In genomic region chr8:4256911-4257310, GRCm38 (mm10) we compare ENCODE assay signal across 9 mouse cellular contexts. TPM values are rescaled to one million over a fixed set of nuclear protein-coding genes. Genes with fewer than 3 reads are reported as not detected.
DNase-seq lines count a peak whose midpoint lies in the region; ATAC-seq lines count a peak whose summit lies in the region.
"Had no signal": no experiment of that assay in that cellular context is flagged by ENCODE, and none has a peak within 500 bp of the region (broad histone marks: within the 10 kb centered on the region; RNA-seq: fewer than 3 reads in every experiment).

No protein-coding gene starts in this region.

- 72% methylated on average over 4 of the region's 4 CpGs for WGBS in kidney, embryonic 14.5 days
- WGBS in hindbrain, embryonic 11.5 days = 76% methylated on average over 4 of the region's 4 CpGs
- WGBS in limb, embryonic 12.5 days = 60% methylated on average over 4 of the region's 4 CpGs
- 64% methylated on average over 4 of the region's 4 CpGs for WGBS in stomach, embryonic 14.5 days
- WGBS in heart, embryonic 11.5 days (ENCODE audit: insufficient replicate concordance) = 63% methylated on average over 4 of the region's 4 CpGs

- H3K36me3 ChIP-seq in kidney, embryonic 14.5 days (ENCODE audit: control insufficient read depth, insufficient read depth, low read length) = peaks cover 51% of the 10 kb centered on the region
- H3K36me3 ChIP-seq in hindbrain, embryonic 11.5 days (ENCODE audit: control insufficient read depth, insufficient read depth, low read length) = peaks cover 8% of the 10 kb centered on the region; the same call in 1 of the 2 replicates
- peaks cover 59% of the 10 kb centered on the region for H3K36me3 ChIP-seq in limb, embryonic 12.5 days
- peaks cover 38% of the 10 kb centered on the region for H3K36me3 ChIP-seq in stomach, embryonic 14.5 days (ENCODE audit: control insufficient read depth, insufficient read depth, low read length)
- peaks cover 9% of the 10 kb centered on the region; the same call in 1 of the 2 replicates for H3K36me3 ChIP-seq in heart, embryonic 11.5 days (ENCODE audit: control insufficient read depth, insufficient read depth, low read length)

- no peak overlapping the region for H3K27ac ChIP-seq in kidney, embryonic 14.5 days (ENCODE audit: low read depth, low read length)
- H3K27ac ChIP-seq in hindbrain, embryonic 11.5 days (ENCODE audit: low read depth, low read length) = no peak overlapping the region
- 0 out of 2 replicates have a peak overlapping the region, but pooled peaks have one; percentile 23 for H3K27ac ChIP-seq in limb, embryonic 12.5 days
- peak overlapping the region; percentile 72; the same call in 1 of the 2 replicates for H3K27ac ChIP-seq in stomach, embryonic 14.5 days (ENCODE audit: low read length)
- H3K27ac ChIP-seq in heart, embryonic 11.5 days (ENCODE audit: low read depth, low read length) = no peak overlapping the region
- H3K27ac ChIP-seq: kidney, postnatal 0 days had no signal

- H3K4me1 ChIP-seq in kidney, embryonic 14.5 days (ENCODE audit: control insufficient read depth, insufficient read depth, low read length) = peaks cover 25% of the 10 kb centered on the region
- H3K4me1 ChIP-seq in hindbrain, embryonic 11.5 days (replicated peaks; ENCODE audit: control insufficient read depth, insufficient read depth, low read length) = peaks cover 16% of the 10 kb centered on the region
- H3K4me1 ChIP-seq in limb, embryonic 12.5 days (replicated peaks) = peaks cover 42% of the 10 kb centered on the region
- H3K4me1 ChIP-seq in stomach, embryonic 14.5 days (ENCODE audit: control insufficient read depth, insufficient read depth, low read length) = peaks cover 24% of the 10 kb centered on the region; the same call in 1 of the 2 replicates
- peaks cover 18% of the 10 kb centered on the region for H3K4me1 ChIP-seq in heart, embryonic 11.5 days (ENCODE audit: control insufficient read depth, insufficient read depth, low read length)

- no peak for ATAC-seq in kidney, embryonic 14.5 days (ENCODE audit: low FRiP score, low TSS enrichment)
- no peak for ATAC-seq in hindbrain, embryonic 11.5 days (ENCODE audit: low FRiP score)
- ATAC-seq in limb, embryonic 12.5 days (ENCODE audit: insufficient number of reproducible peaks, insufficient read depth, low FRiP score, low TSS enrichment, low read depth) = no peak
- ATAC-seq in stomach, embryonic 14.5 days (ENCODE audit: insufficient number of reproducible peaks, insufficient read depth, low FRiP score, low read depth) = no peak
- no peak for ATAC-seq in heart, embryonic 11.5 days (replicated peaks; ENCODE audit: insufficient number of reproducible peaks, low FRiP score, low TSS enrichment)

- no peaks in the 10 kb centered on the region for H3K27me3 ChIP-seq in kidney, embryonic 14.5 days (ENCODE audit: control insufficient read depth, insufficient read depth, low read length)
- H3K27me3 ChIP-seq in hindbrain, embryonic 11.5 days (ENCODE audit: control insufficient read depth, insufficient read depth, low read length) = no peaks in the 10 kb centered on the region
- no peaks in the 10 kb centered on the region for H3K27me3 ChIP-seq in limb, embryonic 12.5 days
- H3K27me3 ChIP-seq in stomach, embryonic 14.5 days (ENCODE audit: control insufficient read depth, insufficient read depth, low read length) = no peaks in the 10 kb centered on the region
- H3K27me3 ChIP-seq in heart, embryonic 11.5 days (ENCODE audit: control insufficient read depth, insufficient read depth, low read length) = no peaks in the 10 kb centered on the region

- H3K9me3 ChIP-seq in kidney, embryonic 14.5 days (ENCODE audit: control insufficient read depth, low read length) = no peaks in the 10 kb centered on the region
- H3K9me3 ChIP-seq in hindbrain, embryonic 11.5 days (ENCODE audit: control insufficient read depth, low read length) = no peaks in the 10 kb centered on the region
- no peaks in the 10 kb centered on the region for H3K9me3 ChIP-seq in limb, embryonic 12.5 days
- H3K9me3 ChIP-seq in stomach, embryonic 14.5 days (ENCODE audit: control insufficient read depth, low read depth, low read length) = no peaks in the 10 kb centered on the region
- no peaks in the 10 kb centered on the region for H3K9me3 ChIP-seq in heart, embryonic 11.5 days (replicated peaks; ENCODE audit: control insufficient read depth, low read length)

- no peak overlapping the region for H3K9ac ChIP-seq in kidney, embryonic 14.5 days (ENCODE audit: low read depth, low read length)
- H3K9ac ChIP-seq in hindbrain, embryonic 11.5 days (ENCODE audit: low read depth, low read length) = no peak overlapping the region
- 0 out of 2 replicates have a peak overlapping the region, but pooled peaks have one; percentile 83 for H3K9ac ChIP-seq in limb, embryonic 12.5 days (replicated peaks)
- no peak overlapping the region for H3K9ac ChIP-seq in stomach, embryonic 14.5 days (replicated peaks; ENCODE audit: low read depth, low read length)
- H3K9ac ChIP-seq in heart, embryonic 11.5 days (ENCODE audit: low read depth, low read length) = no peak overlapping the region

- H3K4me3 ChIP-seq in kidney, embryonic 14.5 days (ENCODE audit: low read length) = no peak overlapping the region
- H3K4me3 ChIP-seq in hindbrain, embryonic 11.5 days (ENCODE audit: low read depth, low read length) = no peak overlapping the region
- no peak overlapping the region for H3K4me3 ChIP-seq in limb, embryonic 12.5 days (replicated peaks)
- no peak overlapping the region for H3K4me3 ChIP-seq in stomach, embryonic 14.5 days (ENCODE audit: low read depth, low read length)
- H3K4me3 ChIP-seq in heart, embryonic 11.5 days (ENCODE audit: low read depth, low read length) = no peak overlapping the region

- no peak for DNase-seq in kidney, adult 18-20 months
- DNase-seq in hindbrain, embryonic 11.5 days (ENCODE audit: low spot score) = no peak
- DNase-seq in adrenal gland, postnatal 36 days = no peak
- DNase-seq in adrenal gland, postnatal 10 days = no peak

- H3K4me2 ChIP-seq in kidney, embryonic 14.5 days (replicated peaks; ENCODE audit: low read depth, low read length) = 0 out of 2 replicates have a peak overlapping the region, but pooled peaks have one; percentile 15
- H3K4me2 ChIP-seq in hindbrain, embryonic 11.5 days (replicated peaks; ENCODE audit: low read depth, low read length) = peak overlapping the region; percentile 80
- no peak overlapping the region; the same call in 1 of the 2 replicates for H3K4me2 ChIP-seq in limb, embryonic 12.5 days
- H3K4me2 ChIP-seq in stomach, embryonic 14.5 days (replicated peaks; ENCODE audit: low read depth, low read length) = peak overlapping the region; percentile 76; the same call in 1 of the 2 replicates
- no peak overlapping the region for H3K4me2 ChIP-seq in heart, embryonic 11.5 days

RNA-seq across cellular contexts. Expression of gene Ctxn1, which starts 2.2 kb away (rescaled TPM):
- polyA plus RNA-seq in kidney, embryonic 14.5 days (2014; fragmentation: Nextera tagmentation; extraction: Ambion mirVana) = 86.1 and 93.1 TPM in 2 replicates
- polyA plus RNA-seq in hindbrain, embryonic 11.5 days (2014; fragmentation: Nextera tagmentation; extraction: Ambion mirVana) = 123 and 136 TPM in 2 replicates
- polyA plus RNA-seq in limb, embryonic 12.5 days (2016; fragmentation: Nextera tagmentation; extraction: Ambion mirVana) = 111 TPM in 2 replicates
- 82.9 and 87.4 TPM in 2 replicates for polyA plus RNA-seq in stomach, embryonic 14.5 days (2014; fragmentation: Nextera tagmentation; extraction: Ambion mirVana)
- total RNA-seq in adrenal gland, postnatal 36 days (2021) = 1 to 10 TPM; 5.5 to 7.3 TPM
- 10 to 100 TPM; 11.0 to 14.7 TPM for total RNA-seq in adrenal gland, postnatal 10 days (2021)
- 33.0 and 33.5 TPM in 2 replicates for polyA plus RNA-seq in heart, embryonic 11.5 days (2014; fragmentation: Nextera tagmentation; extraction: Ambion mirVana)

RNA-seq across cellular contexts. Expression of gene Snapc2, which starts 4.0 kb away (rescaled TPM):
- polyA plus RNA-seq in kidney, embryonic 14.5 days (2014; fragmentation: Nextera tagmentation; extraction: Ambion mirVana) = 61.9 and 63.6 TPM in 2 replicates
- 58.8 and 61.1 TPM in 2 replicates for polyA plus RNA-seq in hindbrain, embryonic 11.5 days (2014; fragmentation: Nextera tagmentation; extraction: Ambion mirVana)
- 61.6 and 70.8 TPM in 2 replicates for polyA plus RNA-seq in limb, embryonic 12.5 days (2016; fragmentation: Nextera tagmentation; extraction: Ambion mirVana)
- polyA plus RNA-seq in stomach, embryonic 14.5 days (2014; fragmentation: Nextera tagmentation; extraction: Ambion mirVana) = 57.1 and 61.9 TPM in 2 replicates
- 10 to 100 TPM; 25.6 to 32.1 TPM for total RNA-seq in adrenal gland, postnatal 36 days (2021)
- 10 to 100 TPM; 21.7 to 24.4 TPM for total RNA-seq in adrenal gland, postnatal 10 days (2021)
- polyA plus RNA-seq in heart, embryonic 11.5 days (2014; fragmentation: Nextera tagmentation; extraction: Ambion mirVana) = 41.7 and 45.3 TPM in 2 replicates

RNA-seq across cellular contexts. Expression of gene Tgfbr3l, which starts 8.9 kb away (rescaled TPM):
- polyA plus RNA-seq in kidney, embryonic 14.5 days (2014; fragmentation: Nextera tagmentation; extraction: Ambion mirVana) = 4.7 and 5.9 TPM in 2 replicates
- polyA plus RNA-seq in hindbrain, embryonic 11.5 days (2014; fragmentation: Nextera tagmentation; extraction: Ambion mirVana) = 1.7 and 2.1 TPM in 2 replicates
- 5.5 and 6.5 TPM in 2 replicates for polyA plus RNA-seq in limb, embryonic 12.5 days (2016; fragmentation: Nextera tagmentation; extraction: Ambion mirVana)
- 4.9 and 5.3 TPM in 2 replicates for polyA plus RNA-seq in stomach, embryonic 14.5 days (2014; fragmentation: Nextera tagmentation; extraction: Ambion mirVana)
- 10 to 100 TPM; 11.1 to 11.5 TPM for total RNA-seq in adrenal gland, postnatal 36 days (2021)
- 10 to 100 TPM; 10.5 to 20.2 TPM for total RNA-seq in adrenal gland, postnatal 10 days (2021)
- polyA plus RNA-seq in heart, embryonic 11.5 days (2014; fragmentation: Nextera tagmentation; extraction: Ambion mirVana) = 2.5 and 2.9 TPM in 2 replicates

RNA-seq across cellular contexts. Expression of gene Gm49320, which starts 18.2 kb away (rescaled TPM):
- polyA plus RNA-seq in kidney, embryonic 14.5 days (2014; fragmentation: Nextera tagmentation; extraction: Ambion mirVana) = 0.86 and 2.2 TPM in 2 replicates
- 0.81 and 1.2 TPM in 2 replicates for polyA plus RNA-seq in hindbrain, embryonic 11.5 days (2014; fragmentation: Nextera tagmentation; extraction: Ambion mirVana)
- polyA plus RNA-seq in limb, embryonic 12.5 days (2016; fragmentation: Nextera tagmentation; extraction: Ambion mirVana) = 1.0 and 1.1 TPM in 2 replicates
- polyA plus RNA-seq in stomach, embryonic 14.5 days (2014; fragmentation: Nextera tagmentation; extraction: Ambion mirVana) = 2.4 and 2.7 TPM in 2 replicates
- total RNA-seq in adrenal gland, postnatal 36 days (2021) = 1 to 10 TPM in 1 of 2 experiments, not detected in 1; 1.7 TPM
- 1 to 10 TPM in 1 of 2 experiments, not detected in 1; 2.4 TPM for total RNA-seq in adrenal gland, postnatal 10 days (2021)
- polyA plus RNA-seq in heart, embryonic 11.5 days (2014; fragmentation: Nextera tagmentation; extraction: Ambion mirVana) = 0.07 TPM in 1 of 2 replicates, not detected in the other

RNA-seq across cellular contexts. Expression of gene Map2k7, which starts 18.4 kb away (rescaled TPM):
- polyA plus RNA-seq in kidney, embryonic 14.5 days (2014; fragmentation: Nextera tagmentation; extraction: Ambion mirVana) = 22.6 and 24.3 TPM in 2 replicates
- 20.4 and 22.4 TPM in 2 replicates for polyA plus RNA-seq in hindbrain, embryonic 11.5 days (2014; fragmentation: Nextera tagmentation; extraction: Ambion mirVana)
- polyA plus RNA-seq in limb, embryonic 12.5 days (2016; fragmentation: Nextera tagmentation; extraction: Ambion mirVana) = 33.7 and 36.9 TPM in 2 replicates
- polyA plus RNA-seq in stomach, embryonic 14.5 days (2014; fragmentation: Nextera tagmentation; extraction: Ambion mirVana) = 22.0 and 26.0 TPM in 2 replicates
- 10 to 100 TPM; 89.3 to 95.0 TPM for total RNA-seq in adrenal gland, postnatal 36 days (2021)
- total RNA-seq in adrenal gland, postnatal 10 days (2021) = 10 to 100 TPM; 78.2 to 79.0 TPM
- 12.5 and 14.4 TPM in 2 replicates for polyA plus RNA-seq in heart, embryonic 11.5 days (2014; fragmentation: Nextera tagmentation; extraction: Ambion mirVana)

Comparison
In these comparisons a context has a peak if more than half of its experiments do, and no peak if none do; other contexts are left out.
1. H3K27ac ChIP-seq: peak in limb, embryonic 12.5 days (single experiment) and stomach, embryonic 14.5 days (single experiment); none in kidney, embryonic 14.5 days (single experiment), hindbrain, embryonic 11.5 days (single experiment) and heart, embryonic 11.5 days (single experiment).
2. H3K4me2 ChIP-seq: peak in kidney, embryonic 14.5 days (single experiment), hindbrain, embryonic 11.5 days (single experiment) and stomach, embryonic 14.5 days (single experiment); none in limb, embryonic 12.5 days (single experiment) and heart, embryonic 11.5 days (single experiment).